Mouse (Mus musculus): Measurements from ENCODE around the gene Creb3l1.

DNA sequence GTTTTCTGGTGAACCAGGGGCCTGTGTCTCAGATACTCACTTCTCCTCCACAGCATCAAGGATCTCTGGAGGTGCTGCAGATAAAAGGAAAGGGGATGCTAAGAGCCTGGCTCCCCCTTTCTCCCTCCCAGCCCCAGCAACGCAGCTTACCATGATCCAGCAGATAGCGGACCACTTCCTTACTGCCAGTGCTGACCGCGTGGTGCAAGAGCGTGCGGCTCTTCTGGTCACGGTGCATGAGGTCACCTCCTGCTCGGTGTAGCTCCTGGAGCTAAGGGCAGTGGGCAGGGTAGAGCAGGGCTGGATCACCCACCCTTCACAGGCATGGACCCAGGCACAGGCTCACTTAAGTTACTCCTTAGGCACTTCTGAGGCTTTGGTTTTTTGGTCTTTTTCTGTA is 90.3 kb downstream of the Creb3l1 start:
- TF ChIP-seq CTCF (IDR thresholded peaks at IDR 0.05) (no peak), POLR2A (IDR thresholded peaks at IDR 0.05; ENCODE audit: insufficient read depth, low read depth, low read length) (no peak), EP300 (IDR thresholded peaks at IDR 0.05; ENCODE audit: insufficient read depth, low read depth, low read length) (no peak)

All from heart, adult 2 months (tissue).